Mouse (Mus musculus): ENCODE measurements around the gene Megf6. TPM values are rescaled to one million over a fixed set of nuclear protein-coding genes. Genes with fewer than 3 reads are reported as not detected.
A peak's percentile ranks its signal among the peaks of the same experiment; 100 is the strongest.

Gene Megf6
- polyA plus RNA-seq, 1 experiment = 19.0 TPM

DNA sequence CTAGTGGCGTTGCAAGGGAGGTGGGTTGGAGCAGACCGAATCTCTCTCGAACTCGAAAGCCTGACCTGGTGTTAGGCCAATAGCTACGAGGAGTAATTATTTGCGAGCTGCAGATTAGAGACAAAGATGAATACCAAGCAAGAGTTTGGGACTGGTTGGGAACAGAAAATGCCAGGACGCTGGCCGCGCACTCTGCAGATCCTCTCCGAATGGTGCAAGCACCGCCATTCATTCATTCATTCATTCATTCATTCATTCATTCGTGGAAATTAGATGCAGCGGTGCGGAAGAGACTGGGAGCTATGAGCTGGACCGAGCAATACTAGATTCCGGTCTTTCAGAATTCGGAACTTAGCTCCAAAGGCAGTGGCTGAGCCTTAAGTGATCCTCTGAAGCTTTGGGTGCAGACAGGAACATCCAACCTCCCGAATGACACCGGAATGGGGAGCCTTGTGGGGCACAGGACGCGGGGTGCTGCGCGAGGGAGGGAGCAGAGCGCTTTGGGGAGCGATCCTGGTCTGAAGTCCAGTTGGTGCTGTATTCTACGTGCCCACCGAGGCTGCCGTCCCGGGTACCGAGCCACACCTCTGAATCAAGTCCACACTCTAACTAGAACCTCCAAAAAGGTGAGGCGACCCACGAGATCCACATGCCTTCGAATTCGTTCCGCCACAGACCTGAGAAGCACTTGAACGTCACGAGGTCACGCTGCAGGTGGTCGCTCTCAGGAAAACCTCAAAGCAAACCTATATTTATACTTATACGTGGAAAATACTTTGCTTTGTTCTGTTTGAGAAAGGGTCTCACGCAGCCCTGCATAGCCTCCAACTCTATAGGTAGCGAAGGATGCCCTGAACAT, 29.3 kb upstream of the Megf6 start:
- peaks cover 16% of the 10 kb centered on the region for H3K4me1 ChIP-seq (replicated peaks; ENCODE audit: control insufficient read depth, insufficient read depth, low read length)
- H3K27ac ChIP-seq (ENCODE audit: control insufficient read depth, insufficient read depth, low read length) = no peak overlapping the region
- no peak for DNase-seq
- TF ChIP-seq POLR2A (IDR thresholded peaks at IDR 0.05; ENCODE audit: control insufficient read depth, extremely low read depth, insufficient read depth, low read length, poor library complexity) (no peak), CTCF (IDR thresholded peaks at IDR 0.05; ENCODE audit: borderline replicate concordance, control insufficient read depth, extremely low read depth, insufficient read depth, low read length, poor library complexity) (no peak)
- H3K27me3 ChIP-seq (ENCODE audit: control insufficient read depth, insufficient read depth, low read length) = peaks cover 29% of the 10 kb centered on the region
- WGBS = 4% methylated on average over 42 of the region's 42 CpGs
- peak overlapping the region; percentile 14 for H3K4me3 ChIP-seq (ENCODE audit: control insufficient read depth, insufficient read depth, low read length)
- H3K36me3 ChIP-seq (ENCODE audit: control insufficient read depth, insufficient read depth, low read length) = no peaks in the 10 kb centered on the region

DNA sequence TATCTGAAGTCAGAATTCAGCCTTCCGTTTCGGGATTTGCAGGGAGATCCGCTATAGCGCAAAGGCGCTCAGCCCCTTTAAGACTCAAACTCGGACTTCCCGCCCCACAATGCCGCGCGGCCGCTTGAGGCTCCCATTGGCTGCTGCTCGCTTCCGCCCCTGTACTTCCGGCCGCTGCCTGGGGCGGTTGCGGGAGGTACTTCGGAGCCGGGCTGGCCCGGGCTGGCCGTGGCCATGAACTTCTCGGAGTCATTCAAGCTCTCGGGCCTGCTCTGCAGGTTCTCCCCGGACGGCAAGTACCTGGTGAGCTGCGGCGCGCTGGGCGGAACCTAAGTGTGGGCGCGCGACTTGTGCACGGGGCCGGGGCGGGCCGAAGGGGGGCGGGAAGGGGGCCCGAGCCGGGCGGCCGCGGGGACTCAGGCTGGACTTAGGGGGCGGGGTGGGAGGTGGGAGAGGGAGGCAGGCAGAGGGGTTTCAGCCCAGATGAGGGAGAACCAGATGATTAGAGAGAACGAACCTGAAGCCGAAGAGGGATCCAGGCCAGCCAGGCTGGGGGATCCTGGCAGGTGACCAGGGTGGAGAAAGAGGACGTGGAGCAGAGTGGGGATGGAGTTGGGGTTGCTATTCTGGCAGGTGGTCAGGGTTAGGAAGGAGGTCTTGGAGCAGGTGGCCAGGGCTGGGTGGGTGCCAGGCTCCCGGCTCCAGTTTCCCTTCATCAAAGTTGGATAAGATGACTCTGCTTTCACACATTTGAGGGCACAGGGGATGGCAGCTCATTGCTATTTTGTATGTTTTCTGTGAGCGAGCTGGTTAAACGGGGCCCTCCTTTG, 28.1 kb upstream of the Megf6 start, which contains the start of gene Wrap73:
Gene Wrap73, plus strand, starts transcription at position 162 of the 830 bp plus-strand sequence.
- WGBS = 1% methylated on average over 49 of the region's 49 CpGs

DNA sequence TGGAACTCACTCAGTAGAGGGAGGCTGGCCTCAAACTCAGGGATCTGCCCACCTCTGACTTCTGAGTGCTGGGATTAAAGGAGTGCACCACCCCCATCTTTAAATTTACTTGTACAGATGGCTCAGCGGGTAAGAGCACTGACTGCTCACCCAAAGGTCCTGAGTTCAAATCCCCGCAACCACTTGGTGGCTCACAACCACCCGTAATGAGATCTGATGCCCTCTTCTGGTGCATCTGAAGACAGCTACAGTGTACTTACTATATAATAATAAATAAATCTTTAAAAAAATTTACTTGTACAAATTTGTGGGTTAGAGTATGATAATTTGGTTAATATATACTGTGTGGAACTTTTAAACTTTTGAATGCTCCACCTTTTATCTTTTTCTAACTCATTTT, 25.8 kb upstream of the Megf6 start:
- Histone ChIP-seq H3K27ac (ENCODE audit: control insufficient read depth, insufficient read depth, low read length) (no peak overlapping the region), H3K36me3 (ENCODE audit: control insufficient read depth, insufficient read depth, low read length) (no peaks in the 10 kb centered on the region), H3K27me3 (ENCODE audit: control insufficient read depth, insufficient read depth, low read length) (peaks cover 18% of the 10 kb centered on the region), H3K4me1 (replicated peaks; ENCODE audit: control insufficient read depth, insufficient read depth, low read length) (peaks cover 16% of the 10 kb centered on the region), H3K4me3 (ENCODE audit: control insufficient read depth, insufficient read depth, low read length) (no peak overlapping the region)
- TF ChIP-seq POLR2A (IDR thresholded peaks at IDR 0.05; ENCODE audit: control insufficient read depth, extremely low read depth, insufficient read depth, low read length, poor library complexity) = no peak
- TF ChIP-seq CTCF (IDR thresholded peaks at IDR 0.05; ENCODE audit: borderline replicate concordance, control insufficient read depth, extremely low read depth, insufficient read depth, low read length, poor library complexity) = no peak
- no peak for DNase-seq
- WGBS = 96% methylated on average over 3 of the region's 3 CpGs

More for the DNA sequence above, 28.1 kb upstream of the Megf6 start, which contains the start of gene Wrap73:
- peaks cover 16% of the 10 kb centered on the region for H3K4me1 ChIP-seq (replicated peaks; ENCODE audit: control insufficient read depth, insufficient read depth, low read length)
- peaks cover 29% of the 10 kb centered on the region for H3K27me3 ChIP-seq (ENCODE audit: control insufficient read depth, insufficient read depth, low read length)
- TF ChIP-seq POLR2A (IDR thresholded peaks at IDR 0.05; ENCODE audit: control insufficient read depth, extremely low read depth, insufficient read depth, low read length, poor library complexity) = peak; percentile 71
- 0 out of 2 replicates have a peak, but pooled peaks have one; percentile 28 for TF ChIP-seq CTCF (IDR thresholded peaks at IDR 0.05; ENCODE audit: borderline replicate concordance, control insufficient read depth, extremely low read depth, insufficient read depth, low read length, poor library complexity)
- DNase-seq = peak; percentile 88
- no peaks in the 10 kb centered on the region for H3K36me3 ChIP-seq (ENCODE audit: control insufficient read depth, insufficient read depth, low read length)
- H3K27ac ChIP-seq (ENCODE audit: control insufficient read depth, insufficient read depth, low read length) = no peak within 1 kb of the TSS
- H3K4me3 ChIP-seq (ENCODE audit: control insufficient read depth, insufficient read depth, low read length) = peak within 1 kb of the TSS; percentile 99

DNA sequence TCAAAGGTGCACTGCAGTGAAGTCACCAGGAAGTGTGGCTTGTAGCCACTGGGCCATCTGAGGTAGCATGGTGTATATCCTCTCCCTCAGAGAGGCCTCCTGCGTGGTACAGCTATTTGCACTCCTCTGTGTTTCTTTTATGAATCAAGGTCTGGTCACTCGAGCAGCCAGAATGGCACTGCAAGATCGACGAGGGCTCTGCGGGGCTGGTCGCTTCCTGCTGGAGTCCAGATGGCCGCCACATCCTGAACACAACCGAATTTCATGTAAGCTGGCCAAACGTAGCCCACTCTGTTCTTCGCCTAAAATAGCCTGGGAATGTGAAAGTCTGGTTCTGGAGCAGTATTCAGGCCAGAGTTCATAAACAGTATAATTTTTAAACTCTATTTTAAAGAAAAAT, 24.2 kb upstream of the Megf6 start:
- 88% methylated on average over 10 of the region's 10 CpGs for WGBS

DNA sequence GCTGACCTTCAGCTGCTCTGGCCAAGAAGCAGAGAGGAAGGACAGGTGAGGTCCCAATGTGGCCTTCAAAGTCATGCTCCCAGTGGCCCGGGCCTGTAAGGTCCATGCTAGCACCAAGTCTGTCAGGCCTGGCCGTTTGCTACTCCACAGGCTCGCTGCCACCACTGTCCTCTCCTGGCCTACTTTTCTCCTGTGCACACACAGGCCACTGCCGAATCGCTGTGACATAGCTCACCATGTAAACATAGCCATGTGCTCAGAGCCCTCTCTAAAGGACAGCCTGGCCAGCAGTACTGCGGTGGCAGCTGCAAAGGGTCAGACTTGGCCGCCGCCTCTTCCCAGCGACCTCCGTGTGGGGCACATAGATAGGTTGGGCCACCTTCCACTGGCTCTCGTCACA, 16.4 kb upstream of the Megf6 start:
- no peak for DNase-seq
- H3K36me3 ChIP-seq (ENCODE audit: control insufficient read depth, insufficient read depth, low read length) = peaks cover 36% of the 10 kb centered on the region
- WGBS = 92% methylated on average over 11 of the region's 11 CpGs
- TF ChIP-seq POLR2A (IDR thresholded peaks at IDR 0.05; ENCODE audit: control insufficient read depth, extremely low read depth, insufficient read depth, low read length, poor library complexity) = no peak
- no peak for TF ChIP-seq CTCF (IDR thresholded peaks at IDR 0.05; ENCODE audit: borderline replicate concordance, control insufficient read depth, extremely low read depth, insufficient read depth, low read length, poor library complexity)
- H3K4me3 ChIP-seq (ENCODE audit: control insufficient read depth, insufficient read depth, low read length) = no peak overlapping the region
- no peak overlapping the region for H3K27ac ChIP-seq (ENCODE audit: control insufficient read depth, insufficient read depth, low read length)
- H3K4me1 ChIP-seq (replicated peaks; ENCODE audit: control insufficient read depth, insufficient read depth, low read length) = peaks cover 13% of the 10 kb centered on the region
- no peaks in the 10 kb centered on the region for H3K27me3 ChIP-seq (ENCODE audit: control insufficient read depth, insufficient read depth, low read length)

More for the DNA sequence above, 24.2 kb upstream of the Megf6 start:
- Histone ChIP-seq H3K27ac (ENCODE audit: control insufficient read depth, insufficient read depth, low read length) (no peak overlapping the region), H3K36me3 (ENCODE audit: control insufficient read depth, insufficient read depth, low read length) (peaks cover 3% of the 10 kb centered on the region; the same call in 1 of the 2 replicates), H3K4me1 (replicated peaks; ENCODE audit: control insufficient read depth, insufficient read depth, low read length) (peaks cover 9% of the 10 kb centered on the region), H3K4me3 (ENCODE audit: control insufficient read depth, insufficient read depth, low read length) (no peak overlapping the region), H3K27me3 (ENCODE audit: control insufficient read depth, insufficient read depth, low read length) (0 out of 2 replicates have a peak, but pooled peaks cover 3% of the 10 kb centered on the region)
- DNase-seq = no peak
- no peak for TF ChIP-seq POLR2A (IDR thresholded peaks at IDR 0.05; ENCODE audit: control insufficient read depth, extremely low read depth, insufficient read depth, low read length, poor library complexity)
- TF ChIP-seq CTCF (IDR thresholded peaks at IDR 0.05; ENCODE audit: borderline replicate concordance, control insufficient read depth, extremely low read depth, insufficient read depth, low read length, poor library complexity) = no peak

DNA sequence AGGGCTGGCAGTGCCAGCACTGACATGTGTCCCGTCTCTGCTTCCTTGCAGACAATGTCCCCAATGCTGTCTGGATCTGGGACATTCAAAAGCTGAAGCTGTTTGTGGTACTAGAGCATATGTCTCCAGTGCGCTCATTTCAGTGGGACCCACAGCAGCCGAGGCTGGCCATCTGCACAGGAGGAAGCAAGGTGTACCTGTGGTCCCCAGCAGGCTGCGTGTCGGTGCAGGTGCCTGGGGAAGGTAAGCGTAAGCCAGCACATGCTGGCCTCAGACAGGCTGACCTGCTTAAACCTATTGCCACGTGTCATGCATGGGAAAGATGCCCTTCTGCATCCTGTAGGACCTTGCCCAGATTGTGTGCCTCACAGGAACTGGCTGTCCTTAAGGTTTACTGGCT, 14.5 kb upstream of the Megf6 start:
- no peak overlapping the region for H3K27ac ChIP-seq (ENCODE audit: control insufficient read depth, insufficient read depth, low read length)
- TF ChIP-seq CTCF (IDR thresholded peaks at IDR 0.05; ENCODE audit: borderline replicate concordance, control insufficient read depth, extremely low read depth, insufficient read depth, low read length, poor library complexity) = no peak
- no peak for TF ChIP-seq POLR2A (IDR thresholded peaks at IDR 0.05; ENCODE audit: control insufficient read depth, extremely low read depth, insufficient read depth, low read length, poor library complexity)
- no peak overlapping the region for H3K4me3 ChIP-seq (ENCODE audit: control insufficient read depth, insufficient read depth, low read length)
- 37% methylated on average over 7 of the region's 7 CpGs for WGBS
- no peak for DNase-seq
- no peaks in the 10 kb centered on the region for H3K27me3 ChIP-seq (ENCODE audit: control insufficient read depth, insufficient read depth, low read length)
- peaks cover 17% of the 10 kb centered on the region for H3K4me1 ChIP-seq (replicated peaks; ENCODE audit: control insufficient read depth, insufficient read depth, low read length)
- H3K36me3 ChIP-seq (ENCODE audit: control insufficient read depth, insufficient read depth, low read length) = peaks cover 32% of the 10 kb centered on the region
